ENCODE assay signal across 9 mouse cellular contexts in the genomic region with DNA sequence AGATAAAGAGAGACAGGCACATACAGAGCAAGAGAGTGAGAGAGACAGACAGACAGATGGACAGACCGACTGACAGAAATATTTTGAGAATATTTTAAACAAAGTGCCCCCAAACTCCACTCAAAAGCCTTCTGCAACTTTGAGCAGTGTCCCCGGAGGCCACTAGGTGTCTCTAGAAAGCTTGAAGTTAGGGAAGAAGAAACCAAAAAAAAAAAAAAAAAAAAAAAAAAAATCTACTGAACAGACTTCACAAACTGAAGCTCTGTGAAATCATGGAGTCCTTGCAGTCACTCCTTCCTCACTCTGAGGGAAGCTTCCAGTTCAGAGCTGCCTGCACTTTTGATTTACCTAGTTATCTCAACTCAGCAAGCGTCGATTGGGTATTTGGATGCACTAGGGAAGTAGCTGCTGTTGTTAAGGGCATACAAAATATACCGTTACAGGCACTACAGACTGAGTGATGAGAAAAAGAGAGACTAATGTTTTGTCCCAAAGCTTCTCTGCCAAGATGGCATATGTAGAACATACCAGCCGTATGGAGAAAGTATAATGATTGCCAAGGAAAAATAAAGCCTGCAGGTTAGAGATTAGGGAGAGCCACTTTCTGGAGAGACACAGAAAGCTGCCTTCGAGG.
A peak's percentile ranks its signal among the peaks of the same experiment; 100 is the strongest.
DNase-seq lines count a peak whose midpoint lies in the region; ATAC-seq and TF ChIP-seq lines count a peak whose summit lies in the region.
"Had no signal": no experiment of that assay in that cellular context is flagged by ENCODE, and none has a peak within 500 bp of the region (broad histone marks: within the 10 kb centered on the region; RNA-seq: fewer than 3 reads in every experiment).

No protein-coding gene starts in this region.

- H3K9me3 ChIP-seq in hindbrain, postnatal 0 days (ENCODE audit: low read length) = no peaks in the 10 kb centered on the region
- H3K9me3 ChIP-seq: neural tube, embryonic 12.5 days had no signal

- ATAC-seq in hindbrain, postnatal 0 days = no peak

- H3K27me3 ChIP-seq in hindbrain, postnatal 0 days (ENCODE audit: insufficient read depth, low read length) = no peaks in the 10 kb centered on the region
- H3K27me3 ChIP-seq: neural tube, embryonic 12.5 days had no signal

- no peaks in the 10 kb centered on the region for H3K4me1 ChIP-seq in hindbrain, postnatal 0 days (ENCODE audit: insufficient read depth, low read length)
- H3K4me1 ChIP-seq: neural tube, embryonic 12.5 days had no signal

- DNase-seq in adrenal gland, adult 2 months = peak; percentile 13
- no peak for DNase-seq in adrenal gland, adult 8-10 months
- DNase-seq in right cerebral cortex, adult 18-20 months = peak; percentile 55
- DNase-seq in right cerebral cortex, postnatal 36 days (ENCODE audit: low spot score in 2 of 2) = no peak
- peak; percentile 46 for DNase-seq in embryo, embryonic 10 days (ENCODE audit: low spot score)
- peak; percentile 78 for DNase-seq in hindbrain, postnatal 0 days (ENCODE audit: low spot score)
- peak; percentile 69 for DNase-seq in lung, postnatal 10 days
- peak; percentile 51 for DNase-seq in telencephalon, adult 2 months (ENCODE audit: low read depth, low spot score)

- no peaks in the 10 kb centered on the region for H3K36me3 ChIP-seq in hindbrain, postnatal 0 days (ENCODE audit: insufficient read depth, low read length)
- H3K36me3 ChIP-seq: neural tube, embryonic 12.5 days had no signal

- no peak overlapping the region for H3K4me3 ChIP-seq in hindbrain, postnatal 0 days (ENCODE audit: low read length)
- H3K4me3 ChIP-seq: neural tube, embryonic 12.5 days had no signal

- no peak overlapping the region for H3K27ac ChIP-seq in hindbrain, postnatal 0 days
- H3K27ac ChIP-seq: neural tube, embryonic 12.5 days had no signal

- H3K9ac ChIP-seq in hindbrain, postnatal 0 days (replicated peaks; ENCODE audit: low read length) = no peak overlapping the region
- H3K9ac ChIP-seq: neural tube, embryonic 12.5 days had no signal

- H3K4me2 ChIP-seq in hindbrain, postnatal 0 days (ENCODE audit: low read depth, low read length) = no peak overlapping the region
- H3K4me2 ChIP-seq: neural tube, embryonic 12.5 days had no signal

- 38% methylated on average over 7 of the region's 7 CpGs for WGBS in hindbrain, postnatal 0 days

- peak; percentile 66 for TF ChIP-seq CTCF in hindbrain, postnatal 0 days (IDR thresholded peaks at IDR 0.05; ENCODE audit: low read depth)

Comparison
In these comparisons a context has a peak if more than half of its experiments do, and no peak if none do; other contexts are left out.
1. DNase-seq: peak in adrenal gland, adult 2 months (single experiment), right cerebral cortex, adult 18-20 months (single experiment), embryo, embryonic 10 days (single experiment), hindbrain, postnatal 0 days (single experiment), lung, postnatal 10 days (single experiment) and telencephalon, adult 2 months (single experiment); none in adrenal gland, adult 8-10 months (single experiment) and right cerebral cortex, postnatal 36 days (0 of 2).